Mouse (Mus musculus): ENCODE measurements around the gene Arhgap45. TPM values are rescaled to one million over a fixed set of nuclear protein-coding genes. Genes with fewer than 3 reads are reported as not detected.
A peak's percentile ranks its signal among the peaks of the same experiment; 100 is the strongest.

Gene Arhgap45
- total RNA-seq (2021): 1 to 10 TPM; 7.1 to 8.5 TPM
- long read RNA-seq, experiment 1, partial matches to known transcripts: 0 of 9 reads
- long read RNA-seq, experiment 1, other reads (novel, unspliced or antisense): 6 of 9 reads
- long read RNA-seq, experiment 2, partial matches to known transcripts: 4 of 12 reads
- long read RNA-seq, experiment 2, other reads (novel, unspliced or antisense): 4 of 12 reads

GRCm38 (mm10) chr10:80016511-80016910, at the start of gene Arhgap45:
TSS of gene Arhgap45 (plus strand) at chr10:80016653.
- DNase-seq (ENCODE audit: low spot score in 2 of 2): no peak

GRCm38 (mm10) chr10:79966886-79967400, 49.5 kb upstream of the Arhgap45 start:
- no peak for DNase-seq (ENCODE audit: low spot score in 2 of 2)

- DNase-seq (ENCODE audit: low spot score in 2 of 2): no peak
Observed at GRCm38 (mm10) chr10:79968181-79968580, 48.3 kb upstream of the Arhgap45 start.

GRCm38 (mm10) chr10:79969124-79969568, 47.3 kb upstream of the Arhgap45 start:
- no peak for DNase-seq (ENCODE audit: low spot score in 2 of 2)

- no peak for DNase-seq (ENCODE audit: low spot score in 2 of 2)
Observed at GRCm38 (mm10) chr10:79970415-79971182, 45.9 kb upstream of the Arhgap45 start, which contains the start of gene Grin3b. TSS of gene Grin3b (plus strand) at chr10:79970715.

GRCm38 (mm10) chr10:79971183-79971497, 45.3 kb upstream of the Arhgap45 start:
- DNase-seq (ENCODE audit: low spot score in 2 of 2): no peak

GRCm38 (mm10) chr10:79972831-79973230, 43.6 kb upstream of the Arhgap45 start:
- no peak for DNase-seq (ENCODE audit: low spot score in 2 of 2)

- no peak for DNase-seq (ENCODE audit: low spot score in 2 of 2)
Observed at GRCm38 (mm10) chr10:79974087-79974486, 42.4 kb upstream of the Arhgap45 start.

GRCm38 (mm10) chr10:79974668-79975067, 41.8 kb upstream of the Arhgap45 start:
- no peak for DNase-seq (ENCODE audit: low spot score in 2 of 2)

GRCm38 (mm10) chr10:79976071-79976721, 40.3 kb upstream of the Arhgap45 start:
- no peak for DNase-seq (ENCODE audit: low spot score in 2 of 2)

GRCm38 (mm10) chr10:79976722-79977107, 39.7 kb upstream of the Arhgap45 start:
- no peak for DNase-seq (ENCODE audit: low spot score in 2 of 2)

- no peak for DNase-seq (ENCODE audit: low spot score in 2 of 2)
Observed at GRCm38 (mm10) chr10:79977324-79977723, 39.1 kb upstream of the Arhgap45 start.

GRCm38 (mm10) chr10:79978061-79978460, 38.4 kb upstream of the Arhgap45 start:
- no peak for DNase-seq (ENCODE audit: low spot score in 2 of 2)

GRCm38 (mm10) chr10:79979401-79980155, 36.9 kb upstream of the Arhgap45 start:
- DNase-seq (ENCODE audit: low spot score in 2 of 2): no peak

- no peak for DNase-seq (ENCODE audit: low spot score in 2 of 2)
Observed at GRCm38 (mm10) chr10:79983205-79983604, 33.2 kb upstream of the Arhgap45 start.

- peak; percentile 35 to 41 for DNase-seq (ENCODE audit: low spot score in 2 of 2)
Observed at GRCm38 (mm10) chr10:79983670-79984069, 32.8 kb upstream of the Arhgap45 start.

- DNase-seq (ENCODE audit: low spot score in 2 of 2): peak; percentile 70 to 71
Observed at GRCm38 (mm10) chr10:79984195-79984816, 32.1 kb upstream of the Arhgap45 start, which contains the start of gene Tmem259. TSS of gene Tmem259 (minus strand) at chr10:79984330.

- peak; percentile 68 to 85 for DNase-seq (ENCODE audit: low spot score in 2 of 2)
Observed at GRCm38 (mm10) chr10:79984871-79985270, 31.6 kb upstream of the Arhgap45 start.

GRCm38 (mm10) chr10:79985334-79986231, 30.9 kb upstream of the Arhgap45 start:
- DNase-seq (ENCODE audit: low spot score in 2 of 2): no peak

Data from adrenal gland, postnatal 4 days (tissue).